Mouse (Mus musculus): ENCODE measurements around the gene Sult2a1.

The Sult2a1 gene

GRCm38 (mm10) chr7:13837309-13837708 is at the start of gene Sult2a1:
Gene Sult2a1, minus strand, starts transcription at chr7:13837409.
- in situ Hi-C loops (cut with MboI, MseI) = loop anchor here (10.0 kb wide), 1 partner anchor 103 kb away; the partner anchor contains the start of gene Sult2a2

DNA sequence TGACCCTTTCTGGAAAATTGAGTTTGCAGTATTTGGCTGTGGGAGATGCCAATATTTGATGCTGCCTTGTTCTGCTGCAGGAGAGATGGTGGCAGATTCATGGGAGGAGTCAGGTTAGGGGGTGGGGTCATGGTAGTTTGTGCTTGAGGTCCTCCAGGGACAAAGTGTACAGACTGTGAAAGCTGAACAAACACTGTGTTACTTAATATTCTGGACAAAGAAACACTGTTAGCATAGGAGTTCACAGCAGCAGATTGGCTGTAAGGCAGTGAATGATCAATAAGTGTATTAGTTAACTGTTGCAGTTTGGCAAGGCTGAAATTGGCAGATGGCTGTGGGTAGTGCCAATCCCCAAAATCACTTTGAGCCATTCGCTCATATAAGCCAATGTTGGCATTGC is 23.3 kb downstream of the Sult2a1 start:
- in situ Hi-C loops (cut with MboI, MseI) = no loop called here

All from regulatory T cell (primary cell).